Mouse (Mus musculus): ENCODE data around the gene Dmpk.

DNA sequence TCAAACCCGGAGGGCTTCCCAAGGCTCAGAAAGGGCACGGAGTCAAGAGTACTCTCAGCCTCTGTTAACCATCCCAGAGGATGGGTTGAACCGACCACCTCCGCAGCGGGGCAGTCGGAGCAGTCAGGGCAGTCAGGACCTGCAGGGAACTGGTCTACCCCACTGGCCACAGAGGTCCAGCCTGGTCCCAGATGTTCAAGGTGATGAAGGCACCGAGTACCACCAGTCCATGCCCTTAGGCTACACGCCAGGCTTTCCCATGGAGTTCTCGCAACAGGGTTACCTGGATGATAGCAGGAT is 28.9 kb upstream of the Dmpk start:
- TF ChIP-seq FLI1 (IDR thresholded peaks at IDR 0.05; ENCODE audit: low read length) (no peak), GATA1 (IDR thresholded peaks at IDR 0.05; ENCODE audit: borderline replicate concordance, low read length) (no peak)

Data from megakaryocyte, embryonic 14.5 days (primary cell).